Mouse (Mus musculus) heart, adult 2 months (tissue): ENCODE measurements around the gene Usp37.

Source experiments
- CTCF ChIP-seq: fragments of 200-600 bp; IDR thresholded peaks from 2 replicates; pipeline ENCODE4 v1.8.1; 2022; ENCODE audit warnings: antibody characterized with exemption, mild to moderate bottlenecking, moderate library complexity
- EP300 ChIP-seq: fragments of 200-500 bp; IDR thresholded peaks from 2 replicates; pipeline ENCODE4 v1.6.1; 2011; ENCODE audit warnings: low read depth, low read length, control low read depth; ENCODE audit not compliant: insufficient read depth
- POLR2A ChIP-seq: fragments of 200-500 bp; IDR thresholded peaks from 2 replicates; pipeline ENCODE4 v1.6.1; 2011; ENCODE audit warnings: mild to moderate bottlenecking, low read depth, low read length, control low read depth; ENCODE audit not compliant: insufficient read depth

DNA sequence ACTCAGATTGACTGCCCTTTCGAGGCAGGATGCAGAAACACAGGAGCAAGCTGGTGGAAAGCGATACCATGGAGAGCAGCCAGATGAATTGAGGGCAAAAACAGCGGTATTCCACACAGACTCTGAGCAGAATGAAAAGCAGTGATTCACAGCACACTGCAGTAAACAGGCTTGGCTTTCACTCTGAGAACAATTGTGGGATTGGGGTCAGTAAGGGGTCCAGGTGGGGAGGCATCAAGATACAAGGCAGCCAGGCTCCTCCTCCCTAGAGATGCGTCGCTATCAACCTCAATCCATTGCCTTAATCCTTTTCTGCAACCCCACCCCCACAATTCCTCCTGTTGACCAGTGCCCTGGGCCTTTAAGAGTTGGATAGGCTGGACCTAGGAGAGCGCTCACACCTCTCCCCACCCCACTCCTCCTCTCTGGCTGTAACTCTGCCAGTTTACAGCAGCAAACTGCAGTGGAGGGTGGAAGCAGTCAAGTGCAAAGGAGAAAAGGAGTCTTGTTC is 1.6 kb downstream of the Usp37 start, which contains the start of gene Plcd4:
- TF ChIP-seq CTCF (no peak), EP300 (no peak), POLR2A (no peak)
